Mouse (Mus musculus) E14TG2a.4 (cell line): ENCODE results near the gene Ntrk3.

Source experiments
- H3K27me3 ChIP-seq: 2 replicates; pipeline ENCODE4 v1.6.1; 2014; ENCODE audit warnings: low read length, control low read depth; ENCODE audit not compliant: insufficient read depth
- H3K36me3 ChIP-seq: 2 replicates; pipeline ENCODE4 v1.6.1; 2014; ENCODE audit warnings: low read length, control low read depth; ENCODE audit not compliant: insufficient read depth
- H3K4me1 ChIP-seq: replicated peaks from 2 replicates; pipeline ENCODE4 v1.6.1; 2014; ENCODE audit warnings: low read depth, low read length, control low read depth
- H3K4me3 ChIP-seq: replicated peaks from 2 replicates; pipeline ENCODE4 v1.5.1; 2014; ENCODE audit warnings: mild to moderate bottlenecking, low read length
- H3K9me3 ChIP-seq: 2 replicates; pipeline ENCODE4 v1.6.1; 2014; ENCODE audit warnings: low read length, control low read depth
- CTCF ChIP-seq: conservative IDR thresholded peaks from 2 replicates; pipeline ENCODE4 v1.5.1; 2014; ENCODE audit warnings: low read length
- NANOG ChIP-seq: IDR thresholded peaks from 2 replicates; pipeline ENCODE4 v1.6.1; 2014; ENCODE audit warnings: borderline replicate concordance, low read length, mixed read lengths
- POU5F1 ChIP-seq: IDR thresholded peaks from 2 replicates; pipeline ENCODE4 v1.6.1; 2014; ENCODE audit warnings: low read length, borderline replicate concordance

The Ntrk3 gene

GRCm38 (mm10) chr7:78584936-78585335, 152.9 kb downstream of the Ntrk3 start:
- no peak for TF ChIP-seq POU5F1
- TF ChIP-seq CTCF = no peak
- no peak for TF ChIP-seq NANOG
- Histone ChIP-seq H3K4me1 (peaks cover 51% of the 10 kb centered on the region), H3K27me3 (peaks cover 63% of the 10 kb centered on the region), H3K4me3 (no peak overlapping the region), H3K9me3 (no peaks in the 10 kb centered on the region), H3K36me3 (no peaks in the 10 kb centered on the region)

GRCm38 (mm10) chr7:78584499-78584898, 153.3 kb downstream of the Ntrk3 start:
- TF ChIP-seq NANOG (no peak), POU5F1 (no peak), CTCF (peak; percentile 30)
- peaks cover 63% of the 10 kb centered on the region for H3K27me3 ChIP-seq
- H3K9me3 ChIP-seq = no peaks in the 10 kb centered on the region
- H3K4me3 ChIP-seq = no peak overlapping the region
- H3K36me3 ChIP-seq = no peaks in the 10 kb centered on the region
- H3K4me1 ChIP-seq = peaks cover 55% of the 10 kb centered on the region

GRCm38 (mm10) chr7:78583678-78584077, 154.1 kb downstream of the Ntrk3 start:
- no peak for TF ChIP-seq NANOG
- no peak for TF ChIP-seq POU5F1
- TF ChIP-seq CTCF = no peak

GRCm38 (mm10) chr7:78581341-78581740, 156.5 kb downstream of the Ntrk3 start:
- peaks cover 59% of the 10 kb centered on the region for H3K4me1 ChIP-seq
- H3K9me3 ChIP-seq = no peaks in the 10 kb centered on the region
- H3K4me3 ChIP-seq = no peak overlapping the region
- no peaks in the 10 kb centered on the region for H3K36me3 ChIP-seq
- H3K27me3 ChIP-seq = peaks cover 77% of the 10 kb centered on the region
- no peak for TF ChIP-seq NANOG
- no peak for TF ChIP-seq POU5F1
- no peak for TF ChIP-seq CTCF

More at GRCm38 (mm10) chr7:78583678-78584077, 154.1 kb downstream of the Ntrk3 start:
- H3K27me3 ChIP-seq = peaks cover 66% of the 10 kb centered on the region
- no peaks in the 10 kb centered on the region for H3K9me3 ChIP-seq
- no peak overlapping the region for H3K4me3 ChIP-seq
- no peaks in the 10 kb centered on the region for H3K36me3 ChIP-seq
- H3K4me1 ChIP-seq = peaks cover 64% of the 10 kb centered on the region

GRCm38 (mm10) chr7:78579461-78580234, 158.2 kb downstream of the Ntrk3 start:
- Histone ChIP-seq H3K4me3 (peak overlapping the region; percentile 80), H3K27me3 (peaks cover 88% of the 10 kb centered on the region), H3K36me3 (no peaks in the 10 kb centered on the region), H3K9me3 (peaks cover 8% of the 10 kb centered on the region; the same call in 1 of the 2 replicates), H3K4me1 (peaks cover 46% of the 10 kb centered on the region)
- no peak for TF ChIP-seq NANOG
- TF ChIP-seq POU5F1 = no peak
- peak; percentile 40 for TF ChIP-seq CTCF

GRCm38 (mm10) chr7:78578461-78579359, 159.1 kb downstream of the Ntrk3 start:
- TF ChIP-seq CTCF (no peak), POU5F1 (no peak), NANOG (no peak)
- Histone ChIP-seq H3K9me3 (peaks cover 8% of the 10 kb centered on the region; the same call in 1 of the 2 replicates), H3K4me1 (peaks cover 36% of the 10 kb centered on the region), H3K36me3 (no peaks in the 10 kb centered on the region), H3K27me3 (peaks cover 96% of the 10 kb centered on the region), H3K4me3 (peak overlapping the region; percentile 80)

- Histone ChIP-seq H3K36me3 (no peaks in the 10 kb centered on the region), H3K4me3 (peak overlapping the region; percentile 77), H3K9me3 (peaks cover 8% of the 10 kb centered on the region; the same call in 1 of the 2 replicates), H3K27me3 (peaks cover 96% of the 10 kb centered on the region), H3K4me1 (peaks cover 30% of the 10 kb centered on the region)
- no peak for TF ChIP-seq NANOG
- TF ChIP-seq POU5F1 = no peak
- no peak for TF ChIP-seq CTCF
Observed at GRCm38 (mm10) chr7:78578111-78578460, 159.7 kb downstream of the Ntrk3 start.

- no peak for TF ChIP-seq NANOG
- no peak for TF ChIP-seq CTCF
- TF ChIP-seq POU5F1 = no peak
- peaks cover 30% of the 10 kb centered on the region for H3K4me1 ChIP-seq
- peaks cover 8% of the 10 kb centered on the region; the same call in 1 of the 2 replicates for H3K9me3 ChIP-seq
- H3K27me3 ChIP-seq = peaks cover 95% of the 10 kb centered on the region
- H3K36me3 ChIP-seq = no peaks in the 10 kb centered on the region
- H3K4me3 ChIP-seq = peak overlapping the region; percentile 77
Observed at GRCm38 (mm10) chr7:78577462-78578110, 160.2 kb downstream of the Ntrk3 start.
